Mouse (Mus musculus) left cerebral cortex, postnatal 25 days (tissue): ENCODE measurements around the gene Milr1. TPM values are rescaled to one million over a fixed set of nuclear protein-coding genes. Genes with fewer than 3 reads are reported as not detected.
"Not testable (repeated sequence)": the region's sequence is repeated elsewhere in the genome, so short reads cannot be mapped to it uniquely, and the experiment has no call there.

ENCODE experiments used
- DNase-seq, 2 experiments: peaks; one replicate each; pipeline ENCODE4 v3.0.0; 2022; ENCODE audit warnings: low spot score in 2 of 2, mixed read lengths in 1 of 2
- intact Hi-C: fragments of 180-260 bp; cut with DNase I; formaldehyde crosslinking; loops from one replicate; pipeline ENCODE4 v1.15.1; 2025
- total RNA-seq, 2 experiments: library from RNA; stranded (reverse); gene quantifications; 2 replicates each; pipeline ENCODE4 v1.2.3; 2021

The Milr1 gene
- total RNA-seq, 2 experiments from 2014 or later: not detected

DNA sequence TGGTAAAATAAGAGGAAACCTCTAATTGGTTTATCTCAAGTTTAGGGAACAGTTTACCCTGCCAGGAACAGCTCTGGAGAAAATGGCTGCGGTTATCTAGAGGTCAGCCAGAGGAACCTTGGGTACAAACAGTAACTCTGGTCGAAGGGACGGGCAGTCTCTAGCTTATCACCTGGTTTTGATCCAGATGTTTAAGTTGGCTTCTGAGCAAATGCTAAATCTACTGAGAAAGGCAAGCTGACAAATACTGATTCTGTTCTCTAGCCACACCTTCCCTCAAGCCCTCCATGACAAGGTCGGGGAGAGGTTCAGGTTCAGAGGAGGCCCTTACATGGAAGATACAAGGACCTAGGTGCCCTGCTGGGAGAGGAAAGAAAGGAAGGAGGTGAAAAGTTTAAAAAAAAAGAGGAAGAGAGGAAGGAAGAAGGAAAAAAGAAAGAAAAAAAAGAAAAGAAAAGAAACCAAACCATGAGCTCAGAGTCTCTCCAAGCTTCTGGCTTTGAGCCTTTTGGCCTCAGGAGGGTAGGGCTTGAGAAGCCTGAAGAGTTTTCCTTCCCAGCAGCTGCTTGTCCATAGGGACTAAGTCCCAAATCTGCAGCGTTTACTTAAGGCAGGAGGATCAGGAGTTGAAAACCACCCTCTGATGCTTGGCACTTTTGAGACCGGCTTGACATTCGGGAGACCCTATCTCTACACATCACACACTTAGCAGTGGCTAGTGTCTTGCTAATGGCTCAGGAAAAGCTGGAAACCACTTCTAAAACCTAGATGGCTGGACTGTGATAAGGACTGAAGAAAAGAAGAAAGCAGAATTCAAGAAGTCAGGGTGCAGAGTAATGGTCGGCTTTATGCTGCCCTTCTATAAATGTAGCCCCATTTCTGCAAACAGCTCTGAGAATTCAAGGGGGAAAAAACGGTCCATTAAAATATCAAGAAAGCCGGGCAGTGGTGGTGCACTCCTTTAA is 22.3 kb upstream of the Milr1 start:
- no peak for DNase-seq
- intact Hi-C loops: no loop called here

DNA sequence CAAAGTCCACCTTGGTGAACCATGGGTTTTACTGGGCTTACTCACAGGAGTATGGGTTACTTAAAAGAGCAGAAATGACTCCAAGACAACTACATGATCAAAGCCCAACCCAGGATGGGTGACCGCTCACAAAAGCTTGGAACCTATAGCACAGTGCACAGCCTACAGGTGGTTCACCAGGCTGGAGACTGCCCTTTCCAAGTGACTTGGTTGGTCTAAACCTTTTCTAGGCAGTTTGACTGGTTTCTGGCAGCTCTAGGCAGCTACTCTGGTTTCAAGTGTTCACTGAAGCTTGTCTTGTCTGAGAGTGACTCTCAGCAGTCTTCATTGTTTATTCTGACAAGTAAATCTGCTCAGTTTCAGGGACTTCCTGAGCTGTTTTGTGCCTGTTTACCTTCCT is 21.4 kb upstream of the Milr1 start:
- intact Hi-C loops: no loop called here
- DNase-seq: no peak

DNA sequence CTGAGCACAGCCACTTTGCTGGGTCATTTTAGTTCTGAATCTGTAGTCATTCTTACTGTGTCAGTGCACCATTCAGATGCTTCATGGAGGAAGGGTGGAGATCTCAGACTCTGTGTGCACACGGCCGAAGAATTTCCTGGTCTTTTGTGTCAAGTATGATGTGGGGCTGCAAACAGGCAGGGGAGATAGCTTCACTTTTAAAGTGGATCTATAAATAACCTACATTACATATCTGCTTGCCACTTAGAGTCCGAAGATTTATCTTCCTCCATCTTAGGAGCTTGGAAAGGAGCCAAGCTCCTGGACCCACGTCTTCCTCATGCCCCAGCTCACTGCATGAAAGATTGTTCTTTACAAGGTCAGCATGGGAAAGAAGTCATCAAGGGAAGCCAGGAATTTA is 20.3 kb upstream of the Milr1 start:
- intact Hi-C loops: no loop called here
- DNase-seq: no peak

DNA sequence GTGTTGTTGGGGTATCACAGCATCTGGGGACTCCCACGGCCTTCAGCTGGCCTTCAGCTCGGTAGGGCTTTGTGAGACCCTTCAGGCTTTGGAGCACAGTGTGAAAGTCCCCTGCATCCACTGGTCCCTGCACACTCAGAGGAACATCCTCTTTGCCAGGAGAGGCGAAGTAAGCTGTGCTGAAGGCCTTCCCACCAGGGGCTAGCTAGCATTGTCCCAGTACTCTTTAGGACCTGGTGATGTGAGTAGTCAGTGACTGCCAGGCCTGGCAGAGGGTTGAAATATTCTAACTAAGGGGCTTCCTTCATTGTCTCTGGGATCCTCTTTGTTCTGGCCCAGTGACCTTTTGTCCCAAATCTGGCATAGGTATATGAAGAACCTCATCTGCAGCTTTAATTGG is 14.4 kb upstream of the Milr1 start:
- no peak for DNase-seq
- intact Hi-C loops: loop anchor here (5.0 kb wide), 1 partner anchor 49 kb away; no protein-coding TSS in a partner anchor

DNA sequence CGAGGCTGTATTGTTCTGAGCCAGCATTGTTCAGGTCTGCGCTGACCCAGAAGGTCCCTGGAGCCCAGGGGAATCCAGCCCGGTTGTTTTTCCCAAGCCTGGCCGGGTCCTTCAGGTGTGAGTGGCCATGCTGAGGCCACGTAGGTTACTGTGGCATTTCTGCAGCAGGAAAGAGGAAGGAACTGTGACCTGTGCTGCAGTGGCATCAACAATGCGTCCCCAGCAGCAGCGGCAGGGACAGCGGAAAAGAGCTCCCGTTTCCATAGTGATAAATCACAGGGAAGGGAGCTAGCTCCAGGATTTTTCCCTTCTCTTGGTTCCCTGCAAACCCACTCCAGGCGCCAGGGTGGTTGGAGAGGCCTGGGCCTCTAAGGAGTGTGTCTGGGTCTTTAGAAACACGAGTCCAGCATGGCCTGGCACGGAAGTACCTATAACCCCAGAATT is 13.8 kb upstream of the Milr1 start:
- intact Hi-C loops: loop anchor here (5.0 kb wide), 1 partner anchor 50 kb away; no protein-coding TSS in a partner anchor
- peak; percentile 37 to 42 for DNase-seq

DNA sequence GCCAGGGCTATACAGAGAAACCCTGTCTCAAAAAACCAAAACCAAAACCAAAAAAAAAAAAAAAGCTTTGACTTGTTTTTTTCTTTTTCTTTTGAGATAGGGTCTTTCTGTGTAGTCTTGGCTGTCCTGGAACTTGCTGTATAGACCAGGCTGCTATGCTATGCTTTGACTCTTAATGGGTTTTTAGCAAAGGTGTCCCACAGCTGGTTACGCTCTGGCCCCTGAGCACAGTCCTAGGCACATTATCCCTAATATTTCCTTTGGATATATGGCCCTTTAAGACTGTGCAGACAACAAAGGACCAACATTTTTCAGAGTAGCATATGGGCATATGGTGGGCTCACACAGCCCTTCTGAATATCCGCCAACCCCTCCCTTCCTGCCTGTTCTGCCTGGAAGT is 11.9 kb upstream of the Milr1 start:
- intact Hi-C loops: loop anchor here (5.0 kb wide), 1 partner anchor 52 kb away; no protein-coding TSS in a partner anchor

DNA sequence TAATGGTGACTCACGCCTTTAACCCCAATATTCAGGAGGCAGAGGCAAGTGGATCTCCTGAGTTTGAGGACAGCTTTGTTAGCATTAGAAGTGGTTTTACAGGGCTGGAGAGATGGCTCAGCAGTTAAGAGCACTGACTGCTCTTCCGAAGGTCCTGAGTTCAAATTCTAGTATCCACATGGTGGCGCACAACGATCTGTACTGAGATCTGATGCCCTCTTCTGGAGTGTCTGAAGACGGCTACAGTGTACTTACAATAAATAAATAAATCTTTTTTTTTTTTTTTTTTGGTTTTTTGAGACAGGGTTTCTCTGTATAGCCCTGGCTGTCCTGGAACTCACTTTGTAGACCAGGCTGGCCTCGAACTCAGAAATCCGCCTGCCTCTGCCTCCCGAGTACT is 10.3 kb upstream of the Milr1 start:
- intact Hi-C loops: loop anchor here (10.0 kb wide), 2 partner anchors 236 to 336 kb away; no protein-coding TSS in a partner anchor
- DNase-seq: not testable (repeated sequence)

More for the DNA sequence above, 11.9 kb upstream of the Milr1 start:
- DNase-seq: no peak

DNA sequence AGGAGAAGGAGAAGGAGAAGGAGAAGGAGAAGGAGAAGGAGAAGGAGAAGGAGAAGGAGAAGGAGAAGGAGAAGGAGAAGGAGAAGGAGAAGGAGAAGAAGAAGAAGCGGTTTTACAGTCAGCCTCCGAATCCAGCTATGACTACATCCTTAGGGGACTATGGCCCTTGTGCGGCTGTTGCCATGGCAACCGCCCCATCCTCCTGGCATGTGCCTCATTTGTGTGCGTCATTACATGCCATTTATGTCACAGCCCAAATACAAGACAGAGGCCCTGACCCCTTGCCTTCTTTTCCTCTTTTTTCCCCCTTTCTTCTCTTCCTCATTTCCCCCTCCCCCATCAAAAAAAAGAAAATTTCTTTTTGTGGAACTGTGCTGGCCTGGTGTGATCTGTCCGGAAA is 9.8 kb upstream of the Milr1 start:
- peak in 1 of 2 experiments; percentile 26 for DNase-seq
- intact Hi-C loops: loop anchor here (10.0 kb wide), 2 partner anchors 236 to 336 kb away; no protein-coding TSS in a partner anchor

DNA sequence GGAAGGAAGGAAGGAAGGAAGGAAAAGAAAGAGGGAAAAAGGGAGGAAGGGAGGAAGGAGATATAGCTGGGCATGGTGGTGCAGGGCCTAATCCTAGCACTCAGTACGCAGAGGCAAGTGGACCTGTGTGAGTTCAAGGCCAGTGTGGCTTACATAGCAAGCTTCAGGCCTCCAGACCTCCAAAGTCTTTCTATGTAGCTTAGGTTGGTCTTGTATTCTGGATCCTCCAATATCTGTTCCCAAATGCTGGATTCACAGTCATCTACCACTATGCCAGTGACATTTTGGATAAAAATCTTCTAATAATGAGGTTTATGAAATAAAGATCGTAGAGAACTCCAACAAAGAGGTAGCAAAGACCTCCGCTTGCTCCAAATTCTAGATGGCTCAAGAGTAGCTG is 9.2 kb upstream of the Milr1 start:
- intact Hi-C loops: loop anchor here (1.0 to 10.0 kb wide), 3 partner anchors 94 to 337 kb away; no protein-coding TSS in a partner anchor
- DNase-seq: no peak

DNA sequence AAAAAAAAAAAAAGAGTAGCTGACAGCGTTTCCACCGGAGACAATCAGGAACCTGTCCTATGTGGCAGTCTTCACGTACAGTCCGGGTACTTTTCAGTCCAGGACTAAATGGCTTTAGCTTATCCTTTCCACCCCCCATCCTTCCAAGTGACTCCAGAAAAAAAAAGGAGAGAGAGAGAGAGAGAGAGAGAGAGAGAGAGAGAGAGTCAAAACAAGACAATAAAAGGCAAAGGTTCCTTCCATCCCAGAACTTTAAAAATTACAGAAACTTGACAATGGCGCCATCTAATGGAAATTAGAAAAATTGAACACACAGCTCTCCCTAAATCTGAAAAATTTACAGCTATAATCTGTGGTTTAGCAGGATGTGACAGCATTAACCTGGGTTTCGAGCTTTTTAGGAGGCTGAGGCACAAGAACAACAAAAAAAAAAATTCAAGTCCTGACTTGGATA is 8.6 kb upstream of the Milr1 start:
- peak in 1 of 2 experiments; percentile 16 for DNase-seq
- intact Hi-C loops: loop anchor here (1.0 to 10.0 kb wide), 3 partner anchors 94 to 338 kb away; no protein-coding TSS in a partner anchor

DNA sequence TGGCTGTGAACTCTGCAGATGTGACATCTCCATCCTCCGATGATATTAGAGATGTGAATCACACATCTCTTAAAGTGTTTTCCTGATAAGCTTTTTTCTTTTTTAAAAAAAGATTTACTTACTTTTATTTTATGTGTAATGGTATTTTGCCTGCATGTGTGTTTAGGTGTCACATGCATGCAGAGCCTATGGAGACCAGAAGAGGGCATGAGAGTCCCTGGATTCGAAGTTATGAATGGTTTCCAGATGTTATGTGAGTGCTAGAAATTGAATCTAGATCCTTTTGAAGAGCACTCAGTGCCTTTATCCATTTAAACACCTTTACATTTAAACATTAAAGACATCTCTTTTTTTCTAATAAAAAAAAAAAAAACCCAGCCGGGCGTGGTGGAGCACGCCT is 6.1 kb upstream of the Milr1 start:
- intact Hi-C loops: loop anchor here (10.0 kb wide), 2 partner anchors 240 to 340 kb away; no protein-coding TSS in a partner anchor

DNA sequence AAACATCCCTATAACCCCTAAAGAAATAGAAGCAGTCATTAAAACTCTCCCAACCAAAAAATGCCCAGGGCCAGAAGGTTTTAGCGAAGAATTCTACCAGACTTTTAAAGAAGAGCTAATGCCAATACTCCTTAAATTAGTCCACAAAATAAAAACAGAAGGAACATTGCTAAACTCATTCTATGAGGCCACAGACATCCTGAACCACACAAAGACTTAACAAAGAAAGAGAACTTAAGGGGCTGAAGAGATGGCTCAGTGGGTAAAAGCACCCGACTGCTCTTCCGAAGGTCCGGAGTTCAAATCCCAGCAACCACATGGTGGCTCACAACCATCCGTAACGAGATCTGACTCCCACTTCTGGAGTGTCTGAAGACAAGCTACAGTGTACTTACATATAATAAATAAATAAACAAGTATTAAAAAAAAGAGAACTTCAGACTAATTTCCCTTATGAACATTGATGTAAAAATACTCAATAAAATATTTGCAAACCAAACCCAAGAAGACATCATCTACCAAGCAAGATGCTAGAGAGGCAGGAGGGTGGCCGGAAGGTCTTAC is 1.4 kb upstream of the Milr1 start:
- DNase-seq: not testable (repeated sequence)

More for the DNA sequence above, 6.1 kb upstream of the Milr1 start:
- DNase-seq: no peak

DNA sequence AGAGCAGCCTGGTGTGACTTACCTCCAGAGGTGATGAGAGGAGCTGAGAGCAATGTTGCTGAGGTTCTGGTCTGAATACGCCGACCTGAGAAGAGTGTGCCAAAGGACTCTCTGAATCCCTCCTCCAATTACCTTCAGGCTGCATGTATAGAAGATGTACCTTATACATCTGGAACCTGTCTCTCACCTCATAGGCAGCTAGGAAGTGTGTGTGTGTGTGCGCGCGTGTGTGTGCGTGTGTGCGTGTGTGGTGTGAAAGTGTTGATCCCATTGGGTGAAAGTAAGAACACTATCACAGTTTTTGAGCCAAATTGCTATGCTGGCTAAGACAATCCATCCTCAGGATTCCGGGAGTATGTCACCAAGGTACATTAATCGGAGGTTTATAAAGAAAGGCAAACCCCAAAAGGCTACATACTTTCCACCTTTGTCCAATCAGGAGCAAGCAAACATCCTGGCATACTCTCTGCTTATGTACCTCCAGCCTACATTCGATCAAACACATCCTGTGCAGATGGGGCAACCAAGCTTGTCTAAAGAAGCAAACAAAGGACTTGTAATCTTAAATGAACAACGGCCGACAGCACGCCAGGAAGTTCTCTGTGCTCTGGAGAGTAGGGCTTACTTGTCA is 790 bp upstream of the Milr1 start, which contains the start of gene Pecam1:
Gene Pecam1, minus strand, starts transcription at position 508 of the 631 bp plus-strand sequence.
- intact Hi-C loops: no loop called here
- no peak for DNase-seq

More for the DNA sequence above, 1.4 kb upstream of the Milr1 start:
- intact Hi-C loops: loop anchor here (10.0 kb wide), 2 partner anchors 245 to 345 kb away; no protein-coding TSS in a partner anchor

DNA sequence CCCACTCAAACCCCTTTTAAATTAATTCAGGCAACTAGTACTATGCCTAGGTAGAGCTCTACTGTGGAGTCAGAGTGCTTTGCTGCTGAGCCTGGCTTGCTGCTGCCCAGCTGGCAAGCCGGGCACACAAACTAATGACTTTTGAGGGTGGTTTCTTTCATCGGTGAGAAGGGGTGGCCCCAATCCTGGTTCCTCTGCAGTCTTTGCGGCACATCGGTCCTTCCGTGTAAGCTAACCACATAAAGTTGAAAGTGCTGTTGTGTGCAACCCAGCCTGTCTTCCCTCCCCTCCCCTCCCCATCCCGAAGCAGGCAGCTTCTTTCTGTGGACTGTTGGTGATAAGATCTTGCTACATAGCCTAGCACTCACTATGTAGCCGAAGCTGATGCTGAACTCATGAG is 1.1 kb downstream of the Milr1 start:
- intact Hi-C loops: no loop called here
- peak in 1 of 2 experiments; percentile 14 for DNase-seq

DNA sequence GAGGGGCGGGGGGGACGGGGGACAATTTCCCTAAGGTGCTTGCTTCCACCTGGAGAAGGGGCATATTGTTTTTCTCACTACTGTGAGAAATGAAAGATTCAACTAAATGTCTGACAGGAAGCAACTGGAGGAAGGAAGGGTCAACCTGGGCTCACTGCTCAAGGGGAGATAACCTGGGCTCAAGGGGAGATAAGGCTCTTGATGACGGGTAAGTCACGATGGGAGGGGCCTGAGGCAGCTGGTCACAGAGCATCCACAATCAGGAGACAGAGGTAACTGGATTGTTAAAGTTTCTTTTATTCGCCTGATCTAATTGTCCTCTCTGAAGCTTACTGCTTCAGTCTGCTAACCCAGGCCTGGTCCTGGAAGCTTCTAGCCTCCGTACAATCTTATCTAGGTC is 2.3 kb downstream of the Milr1 start:
- intact Hi-C loops: no loop called here
- DNase-seq: no peak

DNA sequence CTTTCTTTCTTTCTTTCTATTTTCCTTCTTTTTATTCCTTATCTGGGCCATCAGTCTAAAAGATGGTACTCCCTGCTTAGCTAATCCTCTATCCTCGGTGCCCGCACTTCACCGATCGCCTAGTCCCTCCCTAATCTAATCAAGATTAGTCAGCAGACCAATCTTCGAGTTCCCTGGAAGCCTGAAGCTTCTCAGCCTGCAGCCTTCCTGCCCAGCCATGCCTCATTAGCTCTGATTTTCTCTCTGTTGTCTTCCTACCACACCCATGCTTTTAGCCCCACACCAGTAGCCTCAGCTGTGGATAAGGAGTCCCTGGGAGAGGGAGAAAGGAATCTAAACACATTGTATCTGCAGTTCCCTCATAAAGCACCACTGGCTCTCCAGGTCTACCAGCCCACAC is 4.6 kb downstream of the Milr1 start:
- intact Hi-C loops: no loop called here

DNA sequence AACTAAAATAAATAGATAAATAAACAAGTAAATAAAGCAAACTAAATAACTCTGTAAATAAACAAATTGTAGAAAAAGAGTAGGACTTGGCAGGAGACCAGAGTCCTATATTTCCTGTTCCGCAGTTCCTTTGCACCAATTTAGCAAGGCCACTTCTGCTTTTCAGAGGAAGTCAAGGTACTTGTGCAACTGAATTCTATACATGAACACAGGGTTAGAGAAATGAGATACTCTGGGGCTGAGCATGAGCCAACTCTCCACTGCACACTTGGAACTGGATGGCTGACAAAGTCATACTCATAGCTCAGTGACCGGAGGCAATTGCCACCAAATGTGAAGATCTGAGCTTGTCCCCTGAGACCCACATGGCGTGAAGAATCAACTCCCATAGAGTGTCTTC is 8.0 kb downstream of the Milr1 start:
- intact Hi-C loops: no loop called here
- peak in 1 of 2 experiments; percentile 15 for DNase-seq

More for the DNA sequence above, 4.6 kb downstream of the Milr1 start:
- no peak for DNase-seq

DNA sequence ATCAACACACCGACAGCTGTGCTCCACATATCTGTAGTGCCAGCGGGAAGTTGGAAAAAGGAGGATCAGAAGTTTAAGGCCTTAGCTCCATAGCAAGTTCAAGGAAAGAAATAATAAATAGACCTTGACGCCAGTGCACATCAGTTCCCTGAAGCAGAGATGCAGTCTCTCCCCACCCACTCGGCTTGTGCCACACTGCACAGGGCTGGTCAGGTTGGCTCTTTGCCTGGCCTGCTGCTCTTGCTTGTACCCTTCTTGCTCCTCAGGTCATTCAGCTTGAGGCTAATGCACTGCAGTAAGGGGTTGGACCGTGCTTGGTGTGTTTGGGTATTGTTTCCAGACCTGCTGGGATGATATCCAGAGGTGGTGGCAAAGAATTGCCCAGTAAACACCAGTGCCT is 9.5 kb downstream of the Milr1 start:
- intact Hi-C loops: no loop called here
- no peak for DNase-seq

DNA sequence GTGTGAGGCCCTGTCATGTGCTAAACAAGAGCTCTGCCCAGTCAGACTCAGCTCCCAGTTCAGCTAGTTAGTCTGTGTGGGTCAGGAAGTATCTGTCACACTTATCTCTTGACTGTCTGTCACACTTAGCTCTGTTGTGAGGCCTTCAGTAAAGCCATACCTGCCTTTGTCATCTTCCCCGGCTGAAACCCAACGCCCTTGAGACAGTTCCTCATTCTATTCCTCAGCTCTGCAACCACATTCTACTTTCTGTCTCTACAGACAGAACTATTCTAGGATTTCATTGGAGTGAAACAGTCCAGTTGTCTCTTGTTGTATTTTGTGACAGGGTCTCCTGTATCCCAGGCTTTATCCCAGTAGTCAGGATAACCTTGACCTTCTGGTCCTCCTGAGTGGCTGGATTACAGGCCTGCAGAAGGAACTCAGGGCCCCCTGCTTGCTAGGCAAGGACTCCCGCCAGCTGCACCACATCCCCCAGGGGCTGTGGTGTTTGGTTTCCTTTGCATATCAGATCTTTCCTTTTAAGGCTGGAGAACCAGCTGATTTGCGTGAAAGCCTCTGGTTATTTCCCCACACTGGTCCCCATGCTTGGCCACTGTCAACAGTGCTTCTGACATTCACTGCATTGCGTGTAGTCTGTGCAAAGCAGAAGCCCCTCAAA is 11.2 kb downstream of the Milr1 start:
- peak in 1 of 2 experiments; percentile 25 for DNase-seq
- intact Hi-C loops: no loop called here
